Mouse (Mus musculus) midbrain, embryonic 14.5 days (tissue): Measurements from ENCODE around the gene Pxk. TPM values are rescaled to one million over a fixed set of nuclear protein-coding genes. Genes with fewer than 3 reads are reported as not detected.

ENCODE experiments used
- ATAC-seq: fragments of 200-750 bp; cut with Nextera tagmentation; 2 replicates; pipeline ENCODE4 v1.8.0; 2017; ENCODE audit warnings: moderate number of reproducible peaks, moderate library complexity; ENCODE audit not compliant: low FRiP score, low TSS enrichment
- DNase-seq: peaks from one replicate; pipeline ENCODE4 v3.0.0-alpha.2; 2015
- H3K27ac ChIP-seq: fragments of 300-500 bp; sonication (generic); replicated peaks from 2 replicates; pipeline ENCODE4 v1.5.1; 2014; ENCODE audit warnings: mild to moderate bottlenecking, low read depth, low read length, moderate library complexity
- H3K27me3 ChIP-seq: fragments of 300-500 bp; sonication (generic); 2 replicates; pipeline ENCODE4 v1.6.1; 2014; ENCODE audit warnings: low read length, control low read depth, mixed read lengths; ENCODE audit not compliant: control insufficient read depth, insufficient read depth
- H3K36me3 ChIP-seq: fragments of 300-500 bp; sonication (generic); 2 replicates; pipeline ENCODE4 v1.6.1; 2014; ENCODE audit warnings: low read length, control low read depth; ENCODE audit not compliant: control insufficient read depth, insufficient read depth
- H3K4me1 ChIP-seq: fragments of 300-500 bp; sonication (generic); 2 replicates; pipeline ENCODE4 v1.6.1; 2014; ENCODE audit warnings: mild to moderate bottlenecking, antibody characterized with exemption, low read length, control low read depth; ENCODE audit not compliant: control insufficient read depth, insufficient read depth
- H3K4me2 ChIP-seq: fragments of 300-500 bp; sonication (generic); 2 replicates; pipeline ENCODE4 v1.6.1; 2014; ENCODE audit warnings: mild to moderate bottlenecking, low read length, moderate library complexity
- H3K4me3 ChIP-seq: fragments of 300-500 bp; sonication (generic); replicated peaks from 2 replicates; pipeline ENCODE4 v1.5.1; 2014; ENCODE audit warnings: low read depth, low read length
- H3K9ac ChIP-seq: fragments of 300-500 bp; sonication (generic); replicated peaks from 2 replicates; pipeline ENCODE4 v1.6.1; 2014; ENCODE audit warnings: mild to moderate bottlenecking, low read length, moderate library complexity
- H3K9me3 ChIP-seq: fragments of 300-500 bp; sonication (generic); 2 replicates; pipeline ENCODE4 v1.6.1; 2016; ENCODE audit warnings: low read length, control low read depth, mixed read lengths; ENCODE audit not compliant: control insufficient read depth
- WGBS: fragments of 180-500 bp; shearing (Covaris S2); extraction: QIAGEN DNeasy Blood & Tissue Kit; methylation state at CpG from one replicate; pipeline ENCODE4 v1.1.7; 2014; 5-methylcytosine and 5-hydroxymethylcytosine counted together
- polyA plus RNA-seq: library from polyadenylated mRNA; unstranded; fragments of >200 nt; fragmentation: Nextera tagmentation; extraction: Ambion mirVana; gene quantifications from 2 replicates; pipeline ENCODE4 v1.2.1, GENCODE M21; 2014

The Pxk gene
- polyA plus RNA-seq, 1 experiment from 2014 or later, result 57.1 TPM

- Histone ChIP-seq H3K36me3 (0 out of 2 replicates have a peak, but pooled peaks cover 3% of the 10 kb centered on the region), H3K27me3 (no peaks in the 10 kb centered on the region), H3K4me3 (no peak overlapping the region), H3K27ac (no peak overlapping the region), H3K9ac (no peak overlapping the region), H3K4me1 (no peaks in the 10 kb centered on the region), H3K9me3 (no peaks in the 10 kb centered on the region), H3K4me2 (no peak overlapping the region)
- DNase-seq (no peak), ATAC-seq (no peak)
- WGBS, result 96% methylated on average over 8 of the region's 8 CpGs
Observed at GRCm38 (mm10) chr14:8112036-8112435, 14.0 kb downstream of the Pxk start.

GRCm38 (mm10) chr14:8113616-8114015 lies 15.6 kb downstream of the Pxk start:
- H3K36me3 ChIP-seq, result 0 out of 2 replicates have a peak, but pooled peaks cover 3% of the 10 kb centered on the region
- 98% methylated on average over 2 of the region's 2 CpGs for WGBS
- H3K9me3 ChIP-seq, result no peaks in the 10 kb centered on the region
- H3K9ac ChIP-seq, result no peak overlapping the region
- no peak overlapping the region for H3K4me2 ChIP-seq
- DNase-seq, result no peak
- no peaks in the 10 kb centered on the region for H3K27me3 ChIP-seq
- no peaks in the 10 kb centered on the region for H3K4me1 ChIP-seq
- ATAC-seq, result no peak
- H3K4me3 ChIP-seq, result no peak overlapping the region
- H3K27ac ChIP-seq, result no peak overlapping the region

GRCm38 (mm10) chr14:8114306-8114705 lies 16.3 kb downstream of the Pxk start:
- Histone ChIP-seq H3K4me2 (no peak overlapping the region), H3K4me3 (no peak overlapping the region), H3K27ac (no peak overlapping the region), H3K9ac (no peak overlapping the region), H3K36me3 (0 out of 2 replicates have a peak, but pooled peaks cover 3% of the 10 kb centered on the region), H3K27me3 (no peaks in the 10 kb centered on the region), H3K4me1 (no peaks in the 10 kb centered on the region), H3K9me3 (no peaks in the 10 kb centered on the region)
- no peak for ATAC-seq
- WGBS, result 78% methylated on average over 3 of the region's 3 CpGs
- DNase-seq, result no peak

GRCm38 (mm10) chr14:8114756-8115155 lies 16.7 kb downstream of the Pxk start:
- no peaks in the 10 kb centered on the region for H3K4me1 ChIP-seq
- ATAC-seq, result no peak
- no peaks in the 10 kb centered on the region for H3K27me3 ChIP-seq
- H3K4me3 ChIP-seq, result no peak overlapping the region
- DNase-seq, result no peak
- no peak overlapping the region for H3K4me2 ChIP-seq
- 93% methylated on average over 1 of the region's 1 CpGs for WGBS
- H3K36me3 ChIP-seq, result 0 out of 2 replicates have a peak, but pooled peaks cover 3% of the 10 kb centered on the region
- no peak overlapping the region for H3K27ac ChIP-seq
- no peaks in the 10 kb centered on the region for H3K9me3 ChIP-seq
- H3K9ac ChIP-seq, result no peak overlapping the region

- Histone ChIP-seq H3K36me3 (peaks cover 9% of the 10 kb centered on the region; the same call in 1 of the 2 replicates), H3K4me1 (no peaks in the 10 kb centered on the region), H3K4me2 (no peak overlapping the region), H3K4me3 (no peak overlapping the region), H3K27ac (no peak overlapping the region), H3K27me3 (no peaks in the 10 kb centered on the region), H3K9me3 (no peaks in the 10 kb centered on the region), H3K9ac (no peak overlapping the region)
- DNase-seq (no peak), ATAC-seq (no peak)
- 86% methylated on average over 4 of the region's 4 CpGs for WGBS
Observed at GRCm38 (mm10) chr14:8115772-8116171, 17.8 kb downstream of the Pxk start.

- Histone ChIP-seq H3K4me1 (no peaks in the 10 kb centered on the region), H3K36me3 (peaks cover 22% of the 10 kb centered on the region), H3K4me2 (no peak overlapping the region), H3K9me3 (no peaks in the 10 kb centered on the region), H3K9ac (no peak overlapping the region), H3K27me3 (no peaks in the 10 kb centered on the region), H3K4me3 (no peak overlapping the region), H3K27ac (no peak overlapping the region)
- WGBS, result 86% methylated on average over 2 of the region's 2 CpGs
- no peak for ATAC-seq
- DNase-seq, result no peak
Observed at GRCm38 (mm10) chr14:8117371-8117770, 19.4 kb downstream of the Pxk start.

- ATAC-seq (no peak), DNase-seq (no peak)
Observed at GRCm38 (mm10) chr14:8119454-8119853, 21.4 kb downstream of the Pxk start.

GRCm38 (mm10) chr14:8119904-8120303 lies 21.9 kb downstream of the Pxk start:
- H3K4me3 ChIP-seq, result no peak overlapping the region
- no peak overlapping the region for H3K4me2 ChIP-seq
- H3K36me3 ChIP-seq, result peaks cover 36% of the 10 kb centered on the region
- no peaks in the 10 kb centered on the region for H3K27me3 ChIP-seq
- no peak for ATAC-seq
- no peaks in the 10 kb centered on the region for H3K9me3 ChIP-seq
- H3K27ac ChIP-seq, result no peak overlapping the region
- no peak overlapping the region for H3K9ac ChIP-seq
- no peaks in the 10 kb centered on the region for H3K4me1 ChIP-seq
- 84% methylated on average over 3 of the region's 3 CpGs for WGBS
- DNase-seq, result no peak

More at GRCm38 (mm10) chr14:8119454-8119853, 21.4 kb downstream of the Pxk start:
- Histone ChIP-seq H3K4me2 (no peak overlapping the region), H3K36me3 (peaks cover 33% of the 10 kb centered on the region), H3K27me3 (no peaks in the 10 kb centered on the region), H3K9me3 (no peaks in the 10 kb centered on the region), H3K9ac (no peak overlapping the region), H3K4me3 (no peak overlapping the region), H3K4me1 (no peaks in the 10 kb centered on the region), H3K27ac (no peak overlapping the region)
- WGBS, result 86% methylated on average over 5 of the region's 5 CpGs

- no peak for ATAC-seq
- Histone ChIP-seq H3K4me1 (no peaks in the 10 kb centered on the region), H3K4me2 (no peak overlapping the region), H3K27ac (no peak overlapping the region), H3K9me3 (no peaks in the 10 kb centered on the region), H3K36me3 (peaks cover 47% of the 10 kb centered on the region), H3K4me3 (no peak overlapping the region), H3K27me3 (no peaks in the 10 kb centered on the region), H3K9ac (no peak overlapping the region)
- 90% methylated on average over 7 of the region's 7 CpGs for WGBS
- DNase-seq, result no peak
Observed at GRCm38 (mm10) chr14:8123141-8123540, 25.1 kb downstream of the Pxk start.
